Mouse (Mus musculus) liver (tissue): ENCODE measurements around the gene Vgll4.

Experiments
- DNase-seq: peaks from one replicate; pipeline ENCODE4 v3.0.0-alpha.2; 2020; ENCODE audit warnings: mixed read lengths

The Vgll4 gene

GRCm38 (mm10) chr6:114864421-114864820, 105.4 kb downstream of the Vgll4 start:
- no peak for DNase-seq

DNA sequence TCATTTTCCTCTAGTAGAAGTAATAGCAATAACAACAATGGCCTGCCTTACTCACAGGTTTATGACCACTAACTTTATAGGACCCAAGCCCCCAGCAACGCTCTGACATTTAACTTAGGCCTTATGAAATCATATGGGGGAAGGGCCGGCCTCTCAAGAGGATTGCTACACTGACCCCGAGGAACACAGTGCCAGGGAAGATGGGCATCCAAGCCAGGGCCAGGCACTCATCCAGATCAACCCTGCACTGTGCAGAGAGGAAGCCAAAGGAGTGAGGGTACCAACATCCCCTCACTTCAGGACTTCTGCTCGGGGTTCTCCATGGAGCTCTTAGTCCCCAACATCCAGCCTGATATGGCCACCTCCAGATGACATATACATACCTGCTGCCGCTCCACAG, 106.3 kb downstream of the Vgll4 start:
- DNase-seq = no peak

- no peak for DNase-seq
Measured at GRCm38 (mm10) chr6:114862046-114862445, 107.7 kb downstream of the Vgll4 start.

DNA sequence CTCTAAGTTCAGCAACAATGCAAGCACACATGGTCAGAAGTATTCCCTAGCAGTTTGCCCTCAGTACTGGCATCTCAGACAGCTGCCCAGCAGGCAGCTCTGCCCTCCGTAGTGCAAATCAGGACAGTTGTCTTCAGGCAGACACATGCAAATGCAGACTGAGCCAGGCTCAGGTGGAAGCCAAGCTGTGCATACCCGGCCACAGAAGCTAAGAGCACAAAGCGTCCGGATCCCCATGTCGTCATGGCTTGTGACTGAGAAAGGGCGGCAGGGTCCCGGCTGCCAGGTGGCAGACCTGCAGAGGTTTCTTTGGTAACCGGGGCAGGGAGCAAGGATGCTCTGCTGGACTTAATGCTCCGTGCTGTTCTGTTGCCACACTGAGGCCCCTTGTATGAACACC, 108.2 kb downstream of the Vgll4 start:
- DNase-seq = no peak

GRCm38 (mm10) chr6:114860677-114861568, 108.9 kb downstream of the Vgll4 start:
- no peak for DNase-seq

GRCm38 (mm10) chr6:114858722-114859053, 111.1 kb downstream of the Vgll4 start:
- no peak for DNase-seq

GRCm38 (mm10) chr6:114857996-114858721, 111.6 kb downstream of the Vgll4 start:
- no peak for DNase-seq

- no peak for DNase-seq
Measured at GRCm38 (mm10) chr6:114856501-114856900, 113.3 kb downstream of the Vgll4 start.

GRCm38 (mm10) chr6:114855644-114856043, 114.2 kb downstream of the Vgll4 start:
- DNase-seq = no peak

DNA sequence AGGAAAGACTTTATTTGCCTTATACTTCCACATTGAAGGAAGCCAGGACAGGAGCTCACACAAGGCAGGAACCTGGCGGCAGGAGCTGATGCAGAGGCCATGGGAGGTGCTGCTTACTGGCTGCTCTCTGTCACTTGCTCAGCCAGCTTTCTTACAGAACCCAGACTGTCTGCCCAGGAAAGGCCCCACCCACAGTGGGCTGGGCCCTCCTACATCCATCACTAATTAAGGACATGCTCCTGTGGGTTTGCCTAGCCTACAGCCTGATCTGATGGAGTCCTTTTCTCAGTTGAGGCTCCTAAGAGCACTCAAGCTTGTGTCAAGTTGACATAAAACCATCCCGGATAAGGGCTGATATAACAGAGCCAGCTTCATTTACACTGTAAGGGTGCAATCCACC, 115.4 kb downstream of the Vgll4 start:
- DNase-seq = no peak

DNA sequence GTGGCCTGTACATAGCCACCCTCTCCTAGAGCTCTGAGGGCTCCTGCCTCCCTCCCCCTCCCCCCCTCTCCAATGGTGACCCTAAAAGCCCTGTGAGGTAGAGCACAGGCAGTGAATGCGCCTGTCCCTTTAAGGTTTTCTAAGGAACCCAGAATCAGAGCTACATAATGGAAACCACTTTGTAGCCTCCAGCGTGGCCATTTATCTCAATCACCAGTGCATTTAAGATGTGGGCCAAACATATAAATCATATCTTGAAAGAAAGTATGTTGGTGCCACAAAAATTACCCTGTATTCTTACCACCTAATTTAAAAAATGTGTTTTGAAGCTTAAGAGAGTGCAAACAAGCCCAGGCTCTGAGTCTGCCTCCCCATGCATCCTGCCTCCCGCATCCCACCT, 117.1 kb downstream of the Vgll4 start:
- DNase-seq = no peak

DNA sequence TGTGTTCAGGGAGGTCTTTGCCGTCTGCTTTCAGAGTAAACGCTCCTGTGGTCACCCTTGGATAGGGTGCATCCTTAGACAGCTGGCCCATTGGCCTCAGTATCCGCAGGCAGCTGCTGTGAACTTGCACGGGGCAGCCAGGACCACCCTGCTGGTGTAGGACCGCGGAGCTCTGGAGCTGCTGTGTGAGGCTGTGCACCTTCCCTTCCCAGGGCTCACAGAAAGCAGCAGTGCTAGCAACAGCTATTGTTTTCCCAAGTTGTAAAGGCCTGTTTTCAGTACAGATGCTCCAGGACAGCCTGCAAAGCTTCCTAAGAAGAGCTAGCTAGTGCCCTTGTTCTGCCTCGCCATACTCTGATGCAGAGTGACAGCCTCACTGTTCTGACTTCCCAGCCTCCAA, 118.1 kb downstream of the Vgll4 start:
- no peak for DNase-seq

DNA sequence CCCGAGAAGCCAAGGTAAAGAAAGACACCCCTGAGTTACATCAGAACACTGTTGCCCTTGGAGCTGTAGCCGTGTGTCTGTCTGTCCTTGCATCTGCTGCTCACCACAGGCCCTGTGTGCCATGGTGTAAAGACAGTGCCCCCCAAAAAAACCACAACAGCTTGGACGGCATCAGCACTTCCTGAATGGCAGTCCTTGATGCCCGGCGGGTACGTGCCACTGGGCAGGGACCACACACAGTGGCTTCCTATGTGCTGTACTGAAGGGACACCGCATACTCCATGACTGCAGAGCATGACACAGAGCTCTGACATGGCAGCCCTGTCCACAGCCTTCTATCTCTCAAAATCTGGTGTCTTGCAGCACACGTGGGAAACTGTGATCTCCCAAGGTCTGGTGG, 120.0 kb downstream of the Vgll4 start:
- DNase-seq = no peak

- DNase-seq = no peak
Measured at GRCm38 (mm10) chr6:114848761-114849160, 121.0 kb downstream of the Vgll4 start.

GRCm38 (mm10) chr6:114847582-114848174, 122.1 kb downstream of the Vgll4 start:
- DNase-seq = no peak

GRCm38 (mm10) chr6:114846153-114846772, 123.5 kb downstream of the Vgll4 start:
- no peak for DNase-seq

DNA sequence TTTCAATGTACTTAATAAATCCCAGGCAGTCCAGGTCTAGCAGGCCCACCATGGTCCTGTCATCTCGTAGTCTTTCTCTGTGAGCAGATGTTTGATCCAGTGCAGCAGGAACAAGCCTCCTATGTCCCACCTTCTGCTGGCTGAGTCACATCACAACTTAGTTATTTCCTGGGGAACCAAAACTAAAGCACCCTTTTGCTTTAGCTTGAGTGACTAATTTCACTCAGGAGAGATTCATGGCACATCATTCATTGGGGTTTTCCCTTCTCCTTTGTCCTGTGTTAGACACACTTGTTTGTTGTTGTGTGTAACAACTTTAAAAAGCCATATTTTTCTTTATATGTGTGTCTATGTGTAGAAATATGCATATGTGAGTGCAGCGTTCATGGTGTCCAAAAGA, 126.9 kb downstream of the Vgll4 start:
- no peak for DNase-seq

- no peak for DNase-seq
Measured at GRCm38 (mm10) chr6:114842131-114842530, 127.7 kb downstream of the Vgll4 start.

DNA sequence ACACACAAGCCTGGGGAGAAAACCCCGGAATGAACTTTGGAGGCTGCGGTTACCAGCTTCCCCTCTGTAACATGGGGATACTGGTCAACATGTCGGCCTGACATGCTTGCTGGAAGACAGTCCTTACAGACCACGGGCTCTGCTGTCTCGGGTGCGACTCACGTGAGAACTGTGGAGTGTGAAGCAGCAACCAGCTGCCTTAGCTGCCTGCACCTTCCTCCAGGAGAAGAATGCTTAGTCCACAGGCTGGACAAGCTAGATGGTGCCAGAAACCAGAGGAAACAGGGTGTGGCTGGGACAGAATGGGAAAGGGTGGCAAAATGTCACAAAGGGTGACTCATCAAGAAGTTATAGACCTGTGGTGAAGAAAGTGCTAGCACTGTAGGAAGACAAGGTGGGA, 129.8 kb downstream of the Vgll4 start:
- DNase-seq = no peak

- DNase-seq = no peak
Measured at GRCm38 (mm10) chr6:114838872-114839271, 130.9 kb downstream of the Vgll4 start.

GRCm38 (mm10) chr6:114836433-114836832, 133.4 kb downstream of the Vgll4 start:
- DNase-seq = no peak

- no peak for DNase-seq
Measured at GRCm38 (mm10) chr6:114835752-114836151, 134.0 kb downstream of the Vgll4 start.

- no peak for DNase-seq
Measured at GRCm38 (mm10) chr6:114835344-114835743, 134.4 kb downstream of the Vgll4 start.
